Mouse (Mus musculus) heart, postnatal 0 days (tissue): ENCODE data around the gene Imp3.

Experiments used
- CTCF ChIP-seq: IDR thresholded peaks from 2 replicates; pipeline ENCODE4 v1.5.1; 2016; ENCODE audit warnings: antibody characterized with exemption, control low read depth, low read depth
- EP300 ChIP-seq: IDR thresholded peaks from 2 replicates; pipeline ENCODE4 v1.6.1; 2016; ENCODE audit warnings: antibody characterized with exemption, low read depth

GRCm38 (mm10) chr9:56953562-56953961, 16.3 kb downstream of the Imp3 start:
- TF ChIP-seq CTCF: no peak
- TF ChIP-seq EP300: no peak
